Mouse (Mus musculus): ENCODE measurements around the gene Tbx6.

DNA sequence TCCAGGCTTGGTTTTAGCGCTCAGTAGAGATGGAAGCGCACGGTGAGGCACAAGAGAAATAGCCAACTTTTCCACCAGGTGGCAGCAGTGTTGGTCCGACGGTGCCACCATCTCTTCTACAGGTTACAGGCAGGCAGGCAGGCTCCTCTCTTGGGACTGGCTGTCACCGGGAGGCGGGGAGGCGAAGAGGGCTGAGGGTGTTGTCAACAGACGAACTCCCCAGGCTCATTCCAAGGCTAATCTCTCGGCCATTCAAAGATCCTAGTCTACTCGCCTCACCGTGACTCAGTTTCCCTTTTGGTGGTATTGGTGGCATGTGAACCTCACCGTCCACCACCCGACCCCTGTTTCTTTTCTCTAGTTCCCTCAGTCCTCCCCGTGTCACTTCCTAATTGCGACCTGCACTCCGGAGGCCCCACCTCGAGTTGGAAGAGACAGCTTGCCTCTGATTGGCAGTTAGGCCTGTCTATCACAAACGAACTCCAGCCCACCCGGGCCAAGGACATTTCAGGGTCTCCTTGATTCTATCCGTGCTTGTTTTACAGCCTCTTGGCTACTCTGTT is 50.8 kb downstream of the Tbx6 start:
- TF ChIP-seq POLR2A (IDR thresholded peaks at IDR 0.05; ENCODE audit: extremely low read depth, insufficient read depth, low read length) (no peak), CTCF (IDR thresholded peaks at IDR 0.05; ENCODE audit: extremely low read depth, insufficient read depth, low read length) (peak; percentile 80)

Measured in cortical plate, adult 2 months (tissue).